Mouse (Mus musculus) ES-Bruce4 (cell line): ENCODE data around the gene Ifitm1.

ENCODE experiments used
- CTCF ChIP-seq: IDR thresholded peaks from one replicate; pipeline ENCODE4 v1.8.1; 2011; ENCODE audit warnings: low read depth, low read length
- EP300 ChIP-seq: IDR thresholded peaks from 2 replicates; pipeline ENCODE4 v1.6.1; 2011; ENCODE audit warnings: low read depth, low read length; ENCODE audit not compliant: insufficient read depth
- POLR2A ChIP-seq: IDR thresholded peaks from one replicate; pipeline ENCODE4 v1.8.1; 2011; ENCODE audit warnings: low read length; ENCODE audit not compliant: insufficient read depth

DNA sequence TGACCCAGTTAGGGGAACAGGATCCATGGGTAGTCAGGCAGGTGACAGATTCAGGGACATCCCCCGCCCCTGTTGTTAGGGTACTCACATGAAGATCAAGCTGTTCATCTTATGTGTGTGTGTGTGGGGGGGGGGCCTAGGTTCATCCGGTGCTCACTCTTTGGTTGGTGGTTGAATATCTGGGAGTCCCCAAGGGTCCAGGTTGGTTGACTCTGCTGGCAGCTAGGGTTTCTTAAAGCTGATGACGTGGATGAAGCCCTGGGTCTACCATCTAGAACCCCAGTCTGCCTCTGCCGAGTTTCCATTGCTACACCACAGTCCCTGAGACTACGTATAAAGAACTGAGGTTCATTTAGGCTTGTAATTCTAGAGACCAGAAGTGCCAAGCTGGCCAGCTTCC, 52.0 kb downstream of the Ifitm1 start:
- TF ChIP-seq CTCF (no peak), POLR2A (no peak), EP300 (no peak)
